Mouse (Mus musculus): Measurements from ENCODE around the gene Zfp652. TPM values are rescaled to one million over a fixed set of nuclear protein-coding genes. Genes with fewer than 3 reads are reported as not detected.
"Not testable (repeated sequence)": the region's sequence is repeated elsewhere in the genome, so short reads cannot be mapped to it uniquely, and the experiment has no call there.

Gene Zfp652
- polyA plus RNA-seq (2014; fragmentation: Nextera tagmentation; extraction: Ambion mirVana) = 10.6 and 12.8 TPM in 2 replicates

DNA sequence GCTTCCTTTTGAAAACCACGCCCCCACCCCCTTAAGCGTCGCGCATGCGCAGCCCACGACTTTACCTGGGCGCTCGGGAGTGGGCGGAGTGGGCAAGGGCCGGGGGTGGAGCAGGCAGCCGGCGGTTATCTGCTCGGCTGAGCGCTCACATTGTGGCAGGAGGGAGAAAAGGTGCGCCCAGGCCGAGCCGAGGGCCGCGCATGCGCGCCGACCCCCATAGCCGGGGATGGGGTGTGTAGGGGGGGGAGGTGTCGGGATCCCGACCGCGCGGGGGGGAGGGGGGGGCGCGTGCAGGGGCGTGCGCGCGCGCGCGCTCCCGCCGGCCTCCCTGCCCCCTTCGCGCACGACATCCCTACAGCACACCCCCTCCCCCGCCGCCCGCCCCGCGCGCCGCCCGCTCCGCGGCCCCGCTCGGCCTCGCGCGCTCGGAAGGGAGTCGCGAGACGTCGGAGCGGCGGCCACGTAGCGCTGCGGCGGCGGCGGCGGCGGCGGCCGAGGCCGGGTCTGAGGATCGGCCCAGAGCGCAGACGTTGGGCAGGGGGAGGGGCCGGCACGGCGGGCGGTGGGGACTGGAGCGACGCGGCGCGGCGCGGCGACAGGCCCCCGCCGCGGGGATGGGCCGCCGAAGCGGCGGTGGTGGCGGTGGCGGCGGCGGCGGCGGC lies at the start of gene Zfp652:
Gene Zfp652, plus strand, starts transcription at position 111 of the 662 bp plus-strand sequence.
- H3K9me3 ChIP-seq (replicated peaks; ENCODE audit: control insufficient read depth, low read length) = no peaks in the 10 kb centered on the region
- no peaks in the 10 kb centered on the region for H3K36me3 ChIP-seq (replicated peaks; ENCODE audit: control insufficient read depth, insufficient read depth, low read depth, low read length)
- H3K27ac ChIP-seq (replicated peaks; ENCODE audit: low read depth, low read length) = peak within 1 kb of the TSS; percentile 97
- WGBS = under 1% methylated on average over 22 of the region's 103 CpGs
- DNase-seq (ENCODE audit: low spot score) = peak; percentile 93
- H3K4me1 ChIP-seq (ENCODE audit: control insufficient read depth, insufficient read depth, low read length) = peaks cover 2% of the 10 kb centered on the region; the same call in 1 of the 2 replicates
- H3K4me3 ChIP-seq (ENCODE audit: low read depth, low read length) = peak within 1 kb of the TSS; percentile 95
- H3K9ac ChIP-seq (replicated peaks; ENCODE audit: low read length) = peak within 1 kb of the TSS; percentile 97
- H3K4me2 ChIP-seq (ENCODE audit: low read depth, low read length) = peak within 1 kb of the TSS; percentile 84
- H3K27me3 ChIP-seq (ENCODE audit: control insufficient read depth, insufficient read depth, low read length) = no peaks in the 10 kb centered on the region
- ATAC-seq (replicated peaks; ENCODE audit: insufficient number of reproducible peaks, low FRiP score, low TSS enrichment, low read depth) = peak; percentile 86

DNA sequence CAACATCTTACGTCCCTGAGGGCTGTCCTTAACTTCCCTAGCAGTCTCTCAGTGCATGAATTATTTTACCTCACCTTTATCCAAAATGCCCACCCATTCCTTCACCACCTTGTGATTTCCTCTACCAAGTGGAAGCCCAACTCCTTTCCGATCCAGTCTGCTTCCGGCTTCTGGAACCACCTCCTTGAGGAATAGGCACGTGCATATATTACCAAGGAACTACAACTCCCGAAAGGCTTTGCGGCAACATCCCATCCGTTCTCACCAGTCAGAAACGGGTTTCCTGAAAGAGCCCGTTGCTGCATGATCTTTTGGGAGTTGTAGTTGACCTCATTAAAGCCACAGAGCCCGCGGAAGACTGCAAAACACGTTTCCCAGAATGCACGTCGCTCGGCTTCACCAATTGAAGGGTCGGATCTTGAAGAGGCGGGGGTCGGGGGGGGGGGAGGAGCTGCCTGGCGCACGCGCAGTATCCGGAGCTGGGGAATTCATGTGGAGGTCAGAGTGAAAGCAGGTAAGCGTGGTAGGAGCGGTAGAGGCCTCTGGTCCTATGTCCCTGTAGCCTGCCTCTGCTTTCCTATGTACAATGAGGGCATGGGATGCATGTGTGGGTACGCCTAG lies 45.8 kb upstream of the Zfp652 start, which contains the start of gene Phb:
Gene Phb, plus strand, starts transcription at position 429 of the 621 bp plus-strand sequence.
- no peak within 1 kb of the TSS for H3K27ac ChIP-seq (replicated peaks; ENCODE audit: low read depth, low read length)
- 2% methylated on average over 25 of the region's 25 CpGs for WGBS

DNA sequence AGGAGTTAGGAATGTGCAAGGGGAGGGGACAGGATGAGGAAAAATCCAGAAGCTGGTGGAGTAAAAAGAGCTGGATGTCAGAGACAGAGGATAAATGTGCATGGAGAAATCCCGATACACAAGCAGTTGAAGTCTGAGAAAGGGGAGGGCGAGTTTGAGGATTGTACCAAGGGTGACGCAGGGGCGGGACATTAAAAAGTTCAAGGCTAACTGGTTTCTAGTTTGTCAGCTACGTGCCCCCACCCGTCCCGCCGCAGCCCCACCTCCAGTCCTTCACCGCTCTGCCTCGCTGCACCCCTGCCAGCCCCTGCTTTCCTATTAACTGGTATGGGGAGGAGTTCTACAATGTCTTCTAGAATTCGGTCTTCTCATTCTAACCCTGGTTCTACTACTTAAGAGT lies 45.3 kb upstream of the Zfp652 start:
- peak overlapping the region; percentile 58 for H3K4me3 ChIP-seq (ENCODE audit: low read depth, low read length)
- peak overlapping the region; percentile 67 for H3K9ac ChIP-seq (replicated peaks; ENCODE audit: low read length)
- no peaks in the 10 kb centered on the region for H3K27me3 ChIP-seq (ENCODE audit: control insufficient read depth, insufficient read depth, low read length)
- no peak overlapping the region for H3K27ac ChIP-seq (replicated peaks; ENCODE audit: low read depth, low read length)
- 0 out of 2 replicates have a peak, but pooled peaks cover 3% of the 10 kb centered on the region for H3K4me1 ChIP-seq (ENCODE audit: control insufficient read depth, insufficient read depth, low read length)
- peaks cover 5% of the 10 kb centered on the region for H3K36me3 ChIP-seq (replicated peaks; ENCODE audit: control insufficient read depth, insufficient read depth, low read depth, low read length)
- WGBS = 2% methylated on average over 11 of the region's 11 CpGs
- peak overlapping the region; percentile 87 for H3K4me2 ChIP-seq (ENCODE audit: low read depth, low read length)
- no peaks in the 10 kb centered on the region for H3K9me3 ChIP-seq (replicated peaks; ENCODE audit: control insufficient read depth, low read length)
- DNase-seq (ENCODE audit: low spot score) (no peak), ATAC-seq (replicated peaks; ENCODE audit: insufficient number of reproducible peaks, low FRiP score, low TSS enrichment, low read depth) (peak; percentile 27; the same call in 1 of the 2 replicates)

More for the DNA sequence above, 45.8 kb upstream of the Zfp652 start, which contains the start of gene Phb:
- Histone ChIP-seq H3K36me3 (replicated peaks; ENCODE audit: control insufficient read depth, insufficient read depth, low read depth, low read length) (peaks cover 5% of the 10 kb centered on the region; the same call in 1 of the 2 replicates), H3K4me2 (ENCODE audit: low read depth, low read length) (peak within 1 kb of the TSS; percentile 87), H3K9ac (replicated peaks; ENCODE audit: low read length) (peak within 1 kb of the TSS; percentile 67), H3K27me3 (ENCODE audit: control insufficient read depth, insufficient read depth, low read length) (no peaks in the 10 kb centered on the region), H3K4me3 (ENCODE audit: low read depth, low read length) (peak within 1 kb of the TSS; percentile 58), H3K9me3 (replicated peaks; ENCODE audit: control insufficient read depth, low read length) (no peaks in the 10 kb centered on the region), H3K4me1 (ENCODE audit: control insufficient read depth, insufficient read depth, low read length) (0 out of 2 replicates have a peak, but pooled peaks cover 3% of the 10 kb centered on the region)
- DNase-seq (ENCODE audit: low spot score) (peak; percentile 100), ATAC-seq (replicated peaks; ENCODE audit: insufficient number of reproducible peaks, low FRiP score, low TSS enrichment, low read depth) (peak; percentile 95)

DNA sequence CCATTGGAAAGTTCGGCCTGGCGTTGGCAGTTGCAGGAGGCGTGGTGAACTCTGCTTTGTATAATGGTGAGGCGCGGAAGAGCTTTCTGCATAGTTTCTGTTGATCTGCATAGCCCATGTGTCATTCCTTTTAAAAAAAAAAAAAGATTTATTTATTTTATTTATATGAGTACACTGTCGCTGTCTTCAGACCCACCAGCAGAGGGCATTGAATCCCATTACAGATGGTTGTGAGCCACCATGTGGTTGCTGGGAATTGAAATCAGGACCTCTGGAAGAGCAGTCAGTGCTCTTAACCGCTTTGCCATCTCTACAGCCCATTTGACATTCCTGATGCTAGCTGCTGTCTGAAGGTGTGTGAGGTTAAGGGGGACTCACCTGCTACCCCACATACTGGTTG lies 44.4 kb upstream of the Zfp652 start:
- H3K4me3 ChIP-seq (ENCODE audit: low read depth, low read length); H3K9ac ChIP-seq (replicated peaks; ENCODE audit: low read length); DNase-seq (ENCODE audit: low spot score); H3K27ac ChIP-seq (replicated peaks; ENCODE audit: low read depth, low read length); H3K27me3 ChIP-seq (ENCODE audit: control insufficient read depth, insufficient read depth, low read length); H3K4me1 ChIP-seq (ENCODE audit: control insufficient read depth, insufficient read depth, low read length); H3K36me3 ChIP-seq (replicated peaks; ENCODE audit: control insufficient read depth, insufficient read depth, low read depth, low read length); H3K9me3 ChIP-seq (replicated peaks; ENCODE audit: control insufficient read depth, low read length); ATAC-seq (replicated peaks; ENCODE audit: insufficient number of reproducible peaks, low FRiP score, low TSS enrichment, low read depth); H3K4me2 ChIP-seq (ENCODE audit: low read depth, low read length): not testable (repeated sequence)
- WGBS = 88% methylated on average over 7 of the region's 7 CpGs

GRCm38 (mm10) chr11:95675498-95675897 lies 37.0 kb upstream of the Zfp652 start:
- Histone ChIP-seq H3K9me3 (replicated peaks; ENCODE audit: control insufficient read depth, low read length) (no peaks in the 10 kb centered on the region), H3K36me3 (replicated peaks; ENCODE audit: control insufficient read depth, insufficient read depth, low read depth, low read length) (no peaks in the 10 kb centered on the region; the same call in none of the 2 replicates), H3K27me3 (ENCODE audit: control insufficient read depth, insufficient read depth, low read length) (no peaks in the 10 kb centered on the region), H3K27ac (replicated peaks; ENCODE audit: low read depth, low read length) (no peak overlapping the region; the same call in 1 of the 2 replicates), H3K4me3 (ENCODE audit: low read depth, low read length) (no peak overlapping the region), H3K4me2 (ENCODE audit: low read depth, low read length) (no peak overlapping the region), H3K4me1 (ENCODE audit: control insufficient read depth, insufficient read depth, low read length) (peaks cover 3% of the 10 kb centered on the region), H3K9ac (replicated peaks; ENCODE audit: low read length) (no peak overlapping the region; the same call in 1 of the 2 replicates)
- ATAC-seq (replicated peaks; ENCODE audit: insufficient number of reproducible peaks, low FRiP score, low TSS enrichment, low read depth) (no peak), DNase-seq (ENCODE audit: low spot score) (no peak)
- 87% methylated on average over 14 of the region's 14 CpGs for WGBS

DNA sequence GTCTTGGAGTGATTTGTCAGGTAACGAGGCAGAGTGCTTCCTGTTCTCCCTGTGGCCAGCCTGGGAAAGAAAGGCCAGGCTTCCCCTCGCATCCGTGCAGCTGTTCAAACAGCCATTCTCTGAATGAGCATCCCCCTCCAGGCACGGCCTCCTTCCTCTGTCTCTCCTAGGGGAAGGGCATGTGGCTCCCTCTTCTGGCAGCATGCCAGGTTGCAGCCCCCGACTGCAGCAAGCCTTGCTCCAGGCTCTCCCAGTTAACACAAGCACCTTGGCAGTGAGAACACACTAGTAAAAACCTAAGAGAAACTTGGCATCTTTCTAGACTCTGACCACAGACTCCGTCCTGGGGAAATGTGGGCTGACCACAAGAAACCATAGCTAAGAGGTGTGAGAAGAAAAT lies 36.2 kb upstream of the Zfp652 start:
- H3K27me3 ChIP-seq (ENCODE audit: control insufficient read depth, insufficient read depth, low read length) = no peaks in the 10 kb centered on the region
- DNase-seq (ENCODE audit: low spot score) (peak; percentile 92), ATAC-seq (replicated peaks; ENCODE audit: insufficient number of reproducible peaks, low FRiP score, low TSS enrichment, low read depth) (peak; percentile 49)
- WGBS = 13% methylated on average over 6 of the region's 6 CpGs
- H3K9me3 ChIP-seq (replicated peaks; ENCODE audit: control insufficient read depth, low read length) = no peaks in the 10 kb centered on the region
- H3K27ac ChIP-seq (replicated peaks; ENCODE audit: low read depth, low read length) = no peak overlapping the region
- H3K4me2 ChIP-seq (ENCODE audit: low read depth, low read length) = no peak overlapping the region
- no peaks in the 10 kb centered on the region; the same call in none of the 2 replicates for H3K36me3 ChIP-seq (replicated peaks; ENCODE audit: control insufficient read depth, insufficient read depth, low read depth, low read length)
- peaks cover 3% of the 10 kb centered on the region for H3K4me1 ChIP-seq (ENCODE audit: control insufficient read depth, insufficient read depth, low read length)
- no peak overlapping the region for H3K4me3 ChIP-seq (ENCODE audit: low read depth, low read length)
- H3K9ac ChIP-seq (replicated peaks; ENCODE audit: low read length) = no peak overlapping the region

DNA sequence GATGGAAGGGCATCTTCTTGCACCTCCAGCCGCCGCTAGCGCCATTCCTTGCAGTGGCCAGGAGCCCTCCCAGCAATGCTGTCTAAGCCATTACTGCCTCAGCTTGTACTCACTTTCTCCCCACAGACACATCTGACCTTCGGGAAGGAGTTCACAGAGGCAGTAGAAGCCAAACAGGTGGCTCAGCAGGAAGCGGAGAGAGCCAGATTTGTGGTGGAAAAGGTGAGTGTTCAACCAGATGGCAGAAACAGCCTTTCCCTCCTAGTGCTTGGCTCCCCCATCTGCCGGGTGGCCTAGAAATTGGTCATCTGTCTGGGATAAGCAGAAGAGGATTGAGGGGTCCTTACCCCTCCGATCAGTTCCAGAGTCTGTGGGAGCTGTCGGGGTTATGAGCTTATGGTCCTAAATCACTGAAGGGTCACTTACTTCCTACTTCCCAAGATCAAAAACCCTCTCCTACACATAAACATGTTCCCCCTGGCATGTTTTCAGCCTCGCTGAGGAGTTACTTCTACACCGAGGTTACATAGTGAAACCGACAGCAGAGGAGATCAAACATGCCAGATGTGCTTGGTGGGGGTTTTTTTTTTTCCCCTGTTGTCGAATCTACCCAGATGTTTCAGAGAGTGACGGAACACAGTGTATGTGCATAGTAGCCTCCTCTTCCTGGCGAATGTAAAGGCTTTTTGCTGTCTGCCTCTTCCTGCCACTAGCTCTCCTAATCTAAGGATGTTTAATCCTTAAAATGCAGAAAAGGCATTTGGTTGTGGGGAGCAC lies 34.4 kb upstream of the Zfp652 start:
- Histone ChIP-seq H3K9me3 (replicated peaks; ENCODE audit: control insufficient read depth, low read length) (no peaks in the 10 kb centered on the region), H3K4me3 (ENCODE audit: low read depth, low read length) (no peak overlapping the region), H3K9ac (replicated peaks; ENCODE audit: low read length) (no peak overlapping the region), H3K4me1 (ENCODE audit: control insufficient read depth, insufficient read depth, low read length) (peaks cover 9% of the 10 kb centered on the region), H3K36me3 (replicated peaks; ENCODE audit: control insufficient read depth, insufficient read depth, low read depth, low read length) (no peaks in the 10 kb centered on the region; the same call in 1 of the 2 replicates), H3K27me3 (ENCODE audit: control insufficient read depth, insufficient read depth, low read length) (no peaks in the 10 kb centered on the region), H3K27ac (replicated peaks; ENCODE audit: low read depth, low read length) (no peak overlapping the region), H3K4me2 (ENCODE audit: low read depth, low read length) (no peak overlapping the region)
- WGBS = 79% methylated on average over 14 of the region's 14 CpGs
- ATAC-seq (replicated peaks; ENCODE audit: insufficient number of reproducible peaks, low FRiP score, low TSS enrichment, low read depth) (no peak), DNase-seq (ENCODE audit: low spot score) (no peak)
